Mouse (Mus musculus) skeletal muscle tissue, adult 2 months (tissue): ENCODE measurements at regions not wholly inside any gene's neighbourhood (a gene's known extent, or its start where the extent isn't known, plus 50 kb on each side); places are given as distances from the start of the nearest gene placed in this dataset.
"Not testable (repeated sequence)": the region's sequence is repeated elsewhere in the genome, so short reads cannot be mapped to it uniquely, and the experiment has no call there.

Source experiments
- DNase-seq: peaks from one replicate; pipeline ENCODE4 v3.0.0-alpha.2; 2012; ENCODE audit warnings: low read depth, low spot score

DNA sequence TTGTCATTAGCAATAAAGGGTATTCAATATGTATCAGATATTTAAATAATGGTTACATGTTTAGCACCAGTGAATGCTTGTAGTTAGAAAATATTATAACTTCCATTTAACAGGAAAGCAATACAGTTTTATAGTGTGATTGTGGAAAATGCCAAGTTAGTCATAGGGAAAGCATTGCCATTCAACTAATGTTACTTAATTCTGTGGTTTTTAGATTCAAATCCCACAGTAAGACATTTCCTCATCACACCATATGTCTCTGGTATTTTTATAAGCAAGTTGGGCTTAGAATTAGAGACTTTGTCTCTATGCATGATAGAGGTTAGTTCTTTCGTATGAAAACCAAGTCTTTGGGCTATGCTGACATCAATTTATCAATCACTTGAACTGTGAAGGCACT lies 133.0 kb downstream of the Prr30 start:
- no peak for DNase-seq

DNA sequence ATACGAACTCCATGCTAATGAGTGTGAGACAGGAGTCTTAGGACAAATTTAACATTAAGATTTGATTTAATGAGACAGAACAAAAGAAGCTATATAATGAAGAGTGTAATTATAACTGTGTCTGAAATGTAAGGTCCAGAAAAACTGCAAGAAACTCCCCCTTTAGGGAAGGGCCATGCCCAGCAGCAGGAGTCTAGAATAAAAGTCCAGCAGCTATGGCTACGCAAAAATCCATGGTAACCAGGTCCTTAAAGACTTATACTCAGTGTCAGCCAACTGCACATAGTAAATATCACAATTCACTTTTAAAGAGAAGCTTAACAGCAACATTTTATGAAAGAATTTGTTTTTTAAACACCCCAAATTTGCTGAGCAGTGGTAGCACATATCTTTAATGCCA lies 143.3 kb downstream of the Prr30 start:
- DNase-seq, result no peak

DNA sequence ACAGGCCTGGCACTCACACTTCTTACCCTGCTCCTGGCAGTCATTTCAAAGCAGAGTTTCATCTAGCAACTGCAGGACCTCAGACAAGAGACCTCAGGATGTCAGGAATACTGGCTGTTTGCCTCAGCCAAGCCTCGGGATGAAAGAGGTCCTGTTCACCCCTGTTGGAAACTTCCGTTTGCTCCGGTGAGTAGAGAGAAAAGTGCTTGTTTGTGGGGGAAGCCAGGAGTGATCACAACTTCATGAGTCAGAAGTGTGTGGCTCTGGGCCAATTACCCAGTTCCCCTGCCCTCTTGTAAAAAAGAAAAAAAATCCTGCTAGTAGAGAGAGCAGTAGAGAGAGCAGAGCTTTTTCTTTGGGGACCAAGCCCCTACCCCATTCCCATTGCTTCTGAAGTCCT lies 144.2 kb downstream of the Prr30 start:
- DNase-seq, result no peak

DNA sequence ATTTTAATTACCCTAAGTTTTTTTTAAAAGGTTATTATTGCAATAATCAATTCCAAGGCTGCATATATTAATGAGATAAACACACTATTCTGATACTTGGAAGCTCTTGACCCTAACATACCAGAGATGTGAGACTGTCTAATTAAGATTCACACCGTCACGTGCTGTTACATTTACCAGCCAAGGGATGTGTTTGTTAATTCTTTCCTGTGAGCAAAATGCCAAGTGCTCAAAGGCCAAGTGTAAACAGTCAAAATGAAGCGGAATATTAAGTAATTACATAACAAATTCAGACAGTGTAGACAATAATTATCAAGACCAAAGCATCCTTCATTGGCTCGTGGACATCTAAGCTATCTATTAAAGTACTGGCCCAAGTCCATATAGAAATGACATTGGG lies 145.3 kb downstream of the Prr30 start:
- no peak for DNase-seq

DNA sequence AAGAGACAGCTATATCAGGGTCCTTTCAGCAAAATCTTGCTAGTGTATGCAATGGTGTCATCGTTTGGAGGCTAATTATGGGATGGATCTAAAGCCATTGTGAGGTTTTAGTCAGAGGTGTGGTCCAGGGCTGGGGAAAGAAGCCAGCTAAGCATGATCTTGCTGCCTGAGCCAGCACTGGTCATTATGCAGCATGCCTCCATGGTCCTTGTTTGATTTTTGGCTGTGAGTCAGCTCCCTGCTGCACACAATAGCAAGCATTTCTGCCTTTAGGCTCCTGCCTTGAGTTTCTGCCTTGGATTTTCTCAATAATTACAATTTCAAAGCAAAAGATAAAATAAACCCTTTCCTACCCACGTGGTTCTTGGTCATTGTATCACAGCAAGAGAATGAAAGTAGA lies 147.4 kb downstream of the Prr30 start:
- no peak for DNase-seq

DNA sequence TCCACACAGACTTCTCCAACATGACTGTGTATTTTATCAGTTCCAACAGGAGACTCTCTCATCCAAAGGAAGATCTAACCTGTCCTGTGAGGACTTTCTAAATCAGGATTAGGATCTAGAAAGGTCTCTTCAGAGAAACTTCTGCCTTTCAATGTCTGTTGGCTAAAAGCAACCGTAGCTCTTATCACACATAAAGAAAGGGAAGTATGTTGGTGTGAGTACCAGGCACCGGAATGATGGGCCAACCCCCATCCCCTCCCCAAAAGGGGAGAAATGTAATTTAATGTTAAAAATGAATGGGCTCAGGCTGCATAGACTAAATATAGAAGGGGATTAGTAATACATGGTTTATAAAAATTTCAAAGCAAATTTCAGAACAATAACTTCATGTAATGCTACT lies 149.9 kb downstream of the Prr30 start:
- DNase-seq, result no peak

DNA sequence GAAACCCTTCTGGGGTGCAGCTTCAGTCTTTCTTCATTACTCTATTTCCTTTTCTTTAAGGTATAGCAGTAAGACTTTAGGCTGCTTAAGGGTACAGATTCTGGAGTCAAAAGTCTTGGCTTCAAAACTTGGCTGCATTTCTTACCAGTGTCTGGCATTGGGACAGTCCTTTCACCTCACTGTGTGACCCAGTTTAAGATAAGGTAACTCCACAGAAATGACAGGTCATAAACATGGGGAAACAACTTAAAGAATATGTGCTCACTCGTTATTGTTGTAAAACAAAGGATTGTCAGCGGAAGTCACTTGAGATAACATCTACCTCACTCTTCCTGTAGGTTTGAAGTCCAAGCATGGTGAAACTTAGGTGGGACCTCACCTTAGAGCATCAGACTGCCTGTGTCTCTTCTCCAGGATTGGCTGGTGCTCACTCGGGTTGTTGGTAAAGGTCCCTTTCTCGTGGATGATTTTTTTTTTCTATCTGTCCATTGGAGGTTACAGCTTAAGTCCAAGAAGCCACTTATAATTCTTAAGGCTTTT lies 150.4 kb downstream of the Prr30 start:
- DNase-seq, result no peak

DNA sequence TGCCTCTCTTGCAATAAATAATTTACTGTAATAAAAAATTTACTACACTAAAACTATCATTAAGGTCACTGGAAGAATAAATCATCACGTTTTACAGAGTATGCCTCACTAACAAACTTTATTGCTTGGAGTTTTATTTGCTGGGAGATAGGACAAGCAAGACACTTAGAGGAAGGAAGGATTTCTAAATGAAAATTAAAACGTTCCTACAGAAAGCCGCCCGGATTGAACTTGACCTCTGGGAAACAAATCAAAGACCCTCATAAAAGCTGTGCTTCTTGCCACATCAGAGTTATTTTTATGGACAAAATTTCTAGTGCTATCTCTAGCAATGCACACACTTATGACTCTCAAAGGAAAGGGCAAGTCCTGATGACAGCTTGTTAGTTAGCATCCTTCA lies 156.6 kb downstream of the Prr30 start:
- DNase-seq, result no peak

DNA sequence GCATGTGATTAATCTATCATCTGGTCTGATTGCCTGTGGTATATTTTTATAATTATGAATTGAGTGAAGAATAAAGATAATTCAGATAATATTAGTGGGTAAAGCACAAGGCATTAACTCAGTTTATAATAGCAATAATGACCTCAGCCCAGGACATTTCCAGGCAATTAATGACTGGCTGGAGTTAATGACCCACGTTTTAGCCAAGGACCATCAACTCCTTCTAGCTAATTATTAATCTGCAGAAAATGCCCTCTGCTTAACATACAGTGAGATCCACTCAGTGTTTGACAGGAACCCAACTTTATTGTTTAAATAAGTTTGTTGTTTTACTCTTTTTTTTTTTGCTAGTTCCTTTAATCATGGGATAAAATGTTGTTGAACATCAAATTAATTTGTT lies 199.1 kb downstream of the Prr30 start:
- no peak for DNase-seq

DNA sequence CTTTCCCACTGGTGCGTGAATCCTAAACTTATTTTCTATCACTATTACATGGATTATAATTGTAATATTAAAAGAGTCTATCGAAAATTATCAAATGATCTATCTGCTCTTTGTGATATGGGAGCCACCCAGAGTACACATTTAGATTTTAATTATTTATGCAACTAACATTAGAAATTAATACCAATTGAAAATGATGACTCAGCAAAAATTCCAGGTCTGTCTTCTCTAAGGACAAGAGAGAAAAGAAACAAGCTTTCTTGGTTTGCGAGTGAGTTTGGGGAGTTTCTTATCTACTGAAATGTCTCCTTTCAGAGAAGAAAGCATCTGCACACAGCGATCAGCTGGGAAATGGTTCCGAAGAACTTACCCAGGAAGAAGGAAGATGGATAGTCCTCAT lies 219.4 kb downstream of the Prr30 start:
- no peak for DNase-seq

DNA sequence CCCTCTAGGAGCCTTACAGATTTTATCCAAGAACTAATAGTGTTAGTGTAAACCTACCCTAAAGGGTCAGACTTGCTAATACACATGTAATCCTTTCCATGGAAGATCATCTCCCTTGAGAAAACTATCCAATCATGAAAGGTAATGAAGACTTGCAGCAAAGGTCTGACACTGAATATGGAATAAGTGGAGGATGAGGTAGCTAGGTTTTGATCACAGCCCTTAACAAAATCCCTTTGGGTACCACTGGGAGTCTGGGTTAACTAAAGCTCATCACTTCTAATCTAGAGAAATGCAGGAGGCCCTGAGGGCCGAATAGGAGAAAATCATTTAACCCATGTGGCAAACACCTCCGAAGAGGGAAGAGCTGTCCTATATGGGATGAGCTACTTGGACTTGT lies 221.6 kb downstream of the Prr30 start:
- DNase-seq, result no peak

DNA sequence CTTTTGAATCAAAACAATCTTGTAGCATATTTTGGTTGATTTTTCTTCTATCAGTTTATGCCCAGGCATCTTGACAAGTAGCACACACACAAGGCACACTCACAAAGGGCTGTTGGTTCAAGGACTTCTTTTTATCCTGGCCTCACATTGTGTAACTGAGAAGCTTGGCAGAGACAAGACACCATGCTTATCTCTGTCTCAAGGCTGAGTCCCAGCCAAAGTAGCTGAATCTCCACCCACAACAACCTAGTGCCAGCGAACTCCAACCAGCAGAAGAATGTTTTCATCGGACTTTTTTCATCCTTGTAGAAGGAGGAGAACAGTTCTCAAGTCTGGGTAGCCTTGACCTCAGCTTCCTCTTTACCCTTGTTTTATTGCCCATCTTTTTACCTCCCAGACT lies 229.2 kb downstream of the Prr30 start:
- peak; percentile 22 for DNase-seq

DNA sequence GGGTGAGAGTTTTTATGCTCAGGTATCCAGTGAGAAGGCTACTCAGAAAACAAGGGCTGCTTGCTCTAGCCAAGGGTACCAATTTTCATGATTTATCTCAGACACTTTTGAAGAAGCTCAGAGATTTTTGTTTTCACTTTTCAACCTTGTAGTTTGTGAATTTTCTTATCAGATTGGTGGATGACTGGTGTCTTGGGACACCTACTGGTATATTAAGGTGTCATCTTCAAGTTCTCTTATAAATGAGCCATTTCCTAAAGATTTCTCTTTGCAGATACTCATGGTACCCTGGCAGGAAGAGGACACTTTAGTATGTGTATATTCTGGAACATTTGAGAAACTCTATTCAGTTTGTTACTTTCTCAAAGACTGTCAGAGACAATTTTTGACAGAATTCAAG lies 239.9 kb downstream of the Prr30 start:
- no peak for DNase-seq

DNA sequence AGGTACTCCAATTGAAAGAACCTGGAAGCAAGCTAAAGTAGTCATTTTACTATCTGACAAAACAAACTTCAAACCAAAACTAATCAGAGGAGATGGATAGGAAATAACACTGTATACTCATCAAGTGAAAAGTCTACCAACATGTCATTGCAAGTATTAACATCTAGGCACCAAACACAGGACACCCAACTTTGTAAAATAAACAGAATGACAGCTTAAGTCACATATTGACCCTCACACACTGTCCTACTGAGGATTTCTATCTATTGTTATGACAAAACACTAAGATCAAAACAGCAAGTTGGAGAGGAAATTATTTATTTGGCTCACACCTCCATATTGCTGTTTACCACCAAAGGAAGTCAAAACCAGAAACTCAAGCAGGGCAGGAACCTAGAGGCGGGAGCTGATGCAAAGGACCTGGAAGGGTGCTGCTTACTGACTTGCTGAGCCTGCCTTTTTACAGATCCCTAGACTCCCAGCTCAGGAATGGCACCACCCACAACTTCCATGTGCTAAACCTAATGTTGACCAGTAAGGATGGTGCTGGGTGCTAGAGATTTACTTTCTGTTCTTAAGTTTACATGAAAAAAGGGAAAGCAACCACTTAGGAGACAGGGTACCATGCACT lies 244.2 kb downstream of the Prr30 start:
- DNase-seq, result no peak

DNA sequence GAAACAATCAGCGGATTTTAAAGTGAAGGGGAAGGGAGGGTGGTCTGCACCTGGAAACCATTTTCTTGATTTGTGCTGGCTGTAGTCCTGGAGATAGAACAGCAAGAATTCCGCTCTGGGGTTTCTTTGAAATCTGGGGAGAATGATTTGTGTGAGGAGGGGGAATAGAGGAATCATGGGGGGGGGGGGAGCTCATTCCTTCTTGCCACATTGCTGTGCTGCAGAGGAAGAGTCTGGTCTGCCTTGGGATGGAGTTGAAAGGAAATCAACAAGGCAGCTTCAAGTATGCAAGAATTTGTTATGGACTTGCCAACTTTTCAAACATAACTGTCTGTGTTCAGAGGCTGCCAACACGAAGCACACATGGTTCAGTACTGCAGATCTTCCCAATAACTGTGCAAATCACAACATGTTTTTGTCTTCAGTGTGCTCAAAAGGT lies 249.4 kb downstream of the Prr30 start:
- DNase-seq, result peak; percentile 10

DNA sequence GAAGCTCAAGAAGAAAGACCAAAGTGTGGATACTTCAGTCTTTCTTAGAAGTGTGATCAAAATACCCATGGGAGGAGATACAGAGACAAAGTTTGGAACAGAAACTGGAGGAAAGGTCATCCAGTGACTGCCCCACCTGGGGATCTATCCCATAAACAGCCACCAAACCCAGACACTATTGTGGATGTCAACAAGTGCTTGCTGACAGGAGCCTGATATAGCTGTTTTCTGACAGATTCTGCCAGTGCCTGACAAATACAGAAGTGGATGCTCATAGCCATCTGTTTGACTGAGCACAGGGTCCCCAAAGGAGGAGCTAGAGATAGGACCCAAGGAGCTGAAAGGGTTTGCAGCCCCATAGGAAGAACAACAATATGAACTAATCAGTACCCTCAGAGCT lies 252.5 kb downstream of the Prr30 start:
- not testable (repeated sequence) for DNase-seq

DNA sequence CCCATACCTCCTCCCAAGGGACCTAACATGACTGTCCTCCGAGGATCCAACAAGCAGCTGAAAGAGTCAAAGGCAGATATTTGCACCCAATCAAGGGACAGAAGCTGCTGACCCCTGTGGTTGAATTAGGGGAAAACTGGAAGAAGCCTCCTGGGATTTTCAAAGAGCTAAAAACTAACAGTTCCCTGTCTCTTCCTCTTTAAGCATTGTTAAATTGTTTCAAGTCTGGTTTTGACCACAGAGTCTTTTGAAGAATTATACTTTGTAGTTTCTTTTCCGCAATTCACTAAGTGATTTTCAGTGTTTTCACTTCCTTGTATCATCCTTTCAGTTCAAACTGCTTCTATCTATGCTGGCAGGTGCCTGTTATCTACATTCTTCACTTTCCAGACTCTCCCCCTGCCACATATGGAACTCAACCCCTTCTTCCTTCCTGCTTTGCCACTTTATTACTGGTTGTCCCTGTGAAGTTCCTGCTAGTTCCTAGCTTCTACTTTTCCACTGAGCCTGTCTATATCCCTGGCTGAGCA lies 262.7 kb downstream of the Prr30 start:
- no peak for DNase-seq

DNA sequence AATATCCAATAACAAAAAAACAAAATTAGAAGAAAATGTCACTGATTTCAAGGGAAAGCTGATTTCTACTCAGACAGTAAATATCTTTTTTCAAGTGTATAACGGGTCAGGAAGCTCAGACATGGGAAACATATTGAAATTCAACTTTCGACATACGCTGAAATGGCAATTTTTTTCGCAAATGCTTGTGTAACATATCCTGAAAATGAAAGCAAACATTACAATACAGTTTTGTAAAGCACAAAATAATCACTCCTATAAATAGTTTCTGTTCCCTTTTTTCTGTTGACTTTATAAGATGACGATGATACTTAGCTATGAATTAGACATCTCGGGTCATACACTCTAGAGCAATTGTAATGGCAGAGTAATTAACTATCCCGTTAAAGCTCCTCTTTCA lies 265.6 kb downstream of the Prr30 start:
- DNase-seq, result no peak

DNA sequence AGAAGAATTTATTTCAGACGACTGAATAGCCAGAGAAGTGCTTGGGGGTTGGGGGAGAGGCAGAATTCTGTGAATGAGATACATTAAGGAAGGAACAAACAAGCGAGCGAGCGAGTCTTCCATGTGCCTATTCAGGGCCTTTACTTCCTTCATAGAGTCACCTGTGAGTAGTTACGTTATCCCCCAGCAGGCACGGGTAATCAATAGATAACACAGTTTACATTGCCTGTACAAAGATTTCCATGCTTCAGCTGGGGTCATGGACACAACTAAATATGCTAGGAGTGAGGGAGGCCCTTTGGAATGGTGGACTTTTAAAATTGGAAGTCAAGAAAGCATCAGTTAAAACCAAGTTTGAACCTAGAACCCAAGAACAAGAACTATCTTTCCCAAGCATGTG lies 275.2 kb downstream of the Prr30 start:
- no peak for DNase-seq

DNA sequence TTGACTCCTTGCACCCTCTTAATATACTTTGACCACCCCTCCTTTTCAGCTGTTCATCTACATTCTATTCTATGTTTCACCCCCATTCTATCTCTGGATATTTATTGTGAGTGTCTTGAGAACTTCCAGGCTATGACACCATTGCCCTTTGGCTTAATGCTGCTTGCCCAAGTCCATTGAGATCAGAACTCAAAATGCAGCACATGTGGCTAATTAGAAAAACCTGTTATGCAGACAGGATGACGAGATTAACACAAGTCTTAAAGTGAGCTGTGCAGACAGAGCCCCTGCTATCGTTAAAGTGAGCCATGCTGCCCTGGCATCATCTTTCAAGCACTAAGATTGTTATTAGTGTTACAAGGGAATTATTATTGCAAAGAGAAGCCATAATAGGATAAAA lies 299.9 kb downstream of the Prr30 start:
- DNase-seq, result no peak

DNA sequence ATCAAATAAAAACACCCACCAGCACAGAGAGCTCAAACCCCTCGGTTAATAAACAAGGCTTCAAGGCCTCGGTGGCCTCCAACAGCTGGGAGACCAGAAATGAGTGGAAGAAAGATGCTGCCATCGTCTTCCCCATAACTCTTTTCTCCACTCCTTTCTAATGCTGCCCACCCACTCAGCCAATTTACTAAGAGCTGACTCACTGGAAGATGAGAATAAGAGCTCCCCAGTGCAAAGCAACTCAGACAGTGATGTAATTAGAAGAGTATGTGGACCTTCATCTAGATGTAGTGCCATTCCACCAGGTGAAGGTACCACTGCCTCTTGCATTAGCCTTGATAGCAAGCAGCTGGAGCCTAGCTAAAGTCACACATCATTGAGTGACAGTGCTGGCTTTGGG lies 301.1 kb downstream of the Prr30 start:
- no peak for DNase-seq

DNA sequence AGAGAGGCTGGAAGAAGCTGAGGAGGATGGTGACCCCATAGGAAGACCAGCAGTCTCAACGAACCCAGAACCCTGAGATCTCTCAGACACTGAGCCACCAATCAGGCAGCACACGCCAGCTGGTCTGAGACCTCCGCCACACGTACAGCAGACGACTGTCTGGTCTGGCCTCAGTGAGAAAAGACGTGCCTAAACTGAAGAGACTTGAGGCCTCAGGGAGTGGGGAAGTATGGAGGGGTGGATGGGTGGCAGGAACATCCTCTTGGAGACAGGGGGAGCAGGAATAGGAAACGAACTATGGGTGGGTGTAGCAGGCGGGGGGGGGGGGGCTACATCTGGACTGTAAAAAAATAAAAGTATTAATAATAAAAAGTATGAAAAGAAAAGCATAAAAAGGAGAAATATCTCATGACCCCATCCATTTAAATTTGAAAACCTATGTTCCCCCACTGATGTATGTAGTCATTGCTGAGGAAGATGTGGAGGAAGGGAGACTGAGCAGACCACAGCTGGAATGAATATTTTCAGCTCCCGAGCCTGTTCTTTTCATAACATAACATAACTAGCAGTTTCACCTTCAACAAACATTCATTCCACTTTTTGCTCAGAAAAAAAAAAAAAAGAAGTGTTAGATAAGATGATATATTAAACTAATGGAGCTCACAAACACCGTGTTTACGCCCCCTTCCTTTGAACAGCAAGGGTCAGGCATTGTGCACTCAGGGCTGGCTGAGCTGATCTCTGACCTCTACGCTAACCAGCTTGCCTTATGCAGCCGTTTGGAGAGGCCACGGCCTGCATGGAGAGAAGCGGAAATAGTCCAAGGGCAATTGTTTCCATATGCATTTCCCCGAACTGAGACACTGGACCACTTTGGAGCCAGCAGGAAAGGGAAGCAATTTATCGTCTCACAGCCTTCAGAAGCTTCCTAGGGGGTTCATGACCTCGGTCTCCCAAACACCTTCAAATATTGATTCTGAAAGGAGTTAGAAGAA lies 310.7 kb downstream of the Prr30 start:
- no peak for DNase-seq

DNA sequence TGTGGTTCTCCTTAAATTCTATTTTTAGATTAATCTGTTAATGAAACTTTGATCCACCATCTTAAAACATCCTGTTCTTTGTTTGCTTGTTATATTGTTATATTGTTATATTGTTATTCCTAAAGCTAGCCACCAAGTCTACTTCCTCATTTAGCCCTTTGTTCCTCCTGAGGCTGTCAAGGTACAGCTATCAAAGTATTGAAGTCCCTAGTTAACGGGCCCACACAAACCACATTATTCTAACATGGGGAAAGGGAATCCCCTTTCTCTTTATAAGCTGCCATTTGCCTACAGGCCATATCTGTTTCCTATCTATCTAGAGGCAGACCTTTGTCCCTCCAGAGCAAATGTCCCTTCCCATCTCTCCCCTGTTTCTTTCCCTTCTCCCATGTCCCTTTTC lies 317.0 kb downstream of the Prr30 start:
- no peak for DNase-seq
